Mouse (Mus musculus) E14TG2a.4 (cell line): ENCODE measurements around the gene Avil.
"Not testable (repeated sequence)": the region's sequence is repeated elsewhere in the genome, so short reads cannot be mapped to it uniquely, and the experiment has no call there.

Source experiments
- H3K27me3 ChIP-seq: 2 replicates; pipeline ENCODE4 v1.6.1; 2014; ENCODE audit warnings: low read length, control low read depth; ENCODE audit not compliant: insufficient read depth
- H3K36me3 ChIP-seq: 2 replicates; pipeline ENCODE4 v1.6.1; 2014; ENCODE audit warnings: low read length, control low read depth; ENCODE audit not compliant: insufficient read depth
- H3K4me1 ChIP-seq: replicated peaks from 2 replicates; pipeline ENCODE4 v1.6.1; 2014; ENCODE audit warnings: low read depth, low read length, control low read depth
- H3K4me3 ChIP-seq: replicated peaks from 2 replicates; pipeline ENCODE4 v1.5.1; 2014; ENCODE audit warnings: mild to moderate bottlenecking, low read length
- H3K9me3 ChIP-seq: 2 replicates; pipeline ENCODE4 v1.6.1; 2014; ENCODE audit warnings: low read length, control low read depth
- CTCF ChIP-seq: conservative IDR thresholded peaks from 2 replicates; pipeline ENCODE4 v1.5.1; 2014; ENCODE audit warnings: low read length
- NANOG ChIP-seq: IDR thresholded peaks from 2 replicates; pipeline ENCODE4 v1.6.1; 2014; ENCODE audit warnings: borderline replicate concordance, low read length, mixed read lengths
- POU5F1 ChIP-seq: IDR thresholded peaks from 2 replicates; pipeline ENCODE4 v1.6.1; 2014; ENCODE audit warnings: low read length, borderline replicate concordance

The Avil gene

DNA sequence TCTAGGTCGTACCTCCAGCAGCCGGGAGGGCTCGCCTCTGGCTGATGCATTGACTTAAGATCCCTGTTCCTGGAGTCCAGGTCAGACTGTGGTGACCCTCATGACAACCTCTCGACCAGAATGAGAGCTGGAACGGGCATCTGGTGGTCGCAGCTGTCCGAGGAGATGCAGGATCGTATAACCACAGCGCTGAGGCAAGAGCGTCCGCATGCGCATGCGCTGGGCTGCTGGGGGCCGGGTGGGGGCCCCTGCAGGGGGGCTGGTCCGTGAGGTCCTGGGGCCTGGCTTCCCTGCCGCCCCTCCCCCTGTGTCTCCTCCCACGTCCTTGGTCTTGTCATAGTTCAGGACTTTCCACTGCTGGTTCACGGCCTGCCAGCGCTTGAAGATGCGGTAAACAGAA is 56.0 kb downstream of the Avil start:
- Histone ChIP-seq H3K4me1 (peaks cover 59% of the 10 kb centered on the region), H3K4me3 (peak overlapping the region; percentile 23; the same call in 1 of the 2 replicates), H3K36me3 (peaks cover 42% of the 10 kb centered on the region), H3K9me3 (no peaks in the 10 kb centered on the region), H3K27me3 (peaks cover 17% of the 10 kb centered on the region)
- TF ChIP-seq NANOG (no peak), POU5F1 (no peak), CTCF (no peak)

DNA sequence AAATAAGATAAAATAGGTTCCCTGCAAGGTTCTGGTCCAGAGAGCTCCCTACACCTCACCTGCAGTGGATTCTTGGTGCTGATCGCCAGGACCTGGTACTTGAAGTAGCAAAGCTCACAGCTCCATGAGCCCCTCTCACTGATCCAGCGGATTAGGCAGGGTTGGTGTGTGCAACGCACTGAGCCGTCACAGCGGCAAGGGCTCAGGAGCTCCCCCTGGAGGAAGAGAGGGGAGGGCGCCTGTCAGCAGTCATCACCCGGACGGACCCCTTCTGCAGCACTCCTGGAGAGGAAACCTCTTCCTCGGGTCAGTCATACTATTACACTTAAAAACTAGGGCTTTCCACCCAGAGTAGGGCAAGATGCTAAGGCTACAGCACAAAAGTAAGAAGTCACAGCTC is 57.7 kb downstream of the Avil start:
- H3K27me3 ChIP-seq: peaks cover 13% of the 10 kb centered on the region
- peak overlapping the region; percentile 58 for H3K4me3 ChIP-seq
- peaks cover 73% of the 10 kb centered on the region for H3K4me1 ChIP-seq
- TF ChIP-seq CTCF (peak; percentile 97), NANOG (no peak)
- peaks cover 42% of the 10 kb centered on the region for H3K36me3 ChIP-seq
- H3K9me3 ChIP-seq: no peaks in the 10 kb centered on the region

DNA sequence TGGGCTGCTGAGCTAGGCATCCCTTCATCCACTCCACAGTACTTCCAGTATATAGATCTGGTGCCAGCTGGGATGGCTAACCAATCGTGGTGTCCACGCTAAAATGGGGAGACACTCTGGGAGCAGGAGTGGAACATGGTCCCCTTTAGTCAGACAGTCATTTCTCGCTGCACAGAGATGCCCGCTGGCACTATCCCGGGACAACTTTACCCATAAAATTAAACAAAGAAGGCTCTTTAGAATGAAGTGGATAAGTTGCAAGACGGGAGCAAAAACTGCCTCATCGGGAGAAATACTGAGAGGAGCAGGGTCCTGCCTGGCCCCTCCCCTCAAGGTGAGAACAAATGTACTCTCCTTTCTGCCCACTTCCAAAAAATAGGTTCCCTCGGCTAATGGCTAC is 58.2 kb downstream of the Avil start:
- Histone ChIP-seq H3K36me3 (peaks cover 42% of the 10 kb centered on the region), H3K4me1 (peaks cover 70% of the 10 kb centered on the region), H3K27me3 (peaks cover 13% of the 10 kb centered on the region), H3K9me3 (no peaks in the 10 kb centered on the region), H3K4me3 (peak overlapping the region; percentile 58)
- TF ChIP-seq POU5F1 (no peak), NANOG (no peak), CTCF (no peak)

DNA sequence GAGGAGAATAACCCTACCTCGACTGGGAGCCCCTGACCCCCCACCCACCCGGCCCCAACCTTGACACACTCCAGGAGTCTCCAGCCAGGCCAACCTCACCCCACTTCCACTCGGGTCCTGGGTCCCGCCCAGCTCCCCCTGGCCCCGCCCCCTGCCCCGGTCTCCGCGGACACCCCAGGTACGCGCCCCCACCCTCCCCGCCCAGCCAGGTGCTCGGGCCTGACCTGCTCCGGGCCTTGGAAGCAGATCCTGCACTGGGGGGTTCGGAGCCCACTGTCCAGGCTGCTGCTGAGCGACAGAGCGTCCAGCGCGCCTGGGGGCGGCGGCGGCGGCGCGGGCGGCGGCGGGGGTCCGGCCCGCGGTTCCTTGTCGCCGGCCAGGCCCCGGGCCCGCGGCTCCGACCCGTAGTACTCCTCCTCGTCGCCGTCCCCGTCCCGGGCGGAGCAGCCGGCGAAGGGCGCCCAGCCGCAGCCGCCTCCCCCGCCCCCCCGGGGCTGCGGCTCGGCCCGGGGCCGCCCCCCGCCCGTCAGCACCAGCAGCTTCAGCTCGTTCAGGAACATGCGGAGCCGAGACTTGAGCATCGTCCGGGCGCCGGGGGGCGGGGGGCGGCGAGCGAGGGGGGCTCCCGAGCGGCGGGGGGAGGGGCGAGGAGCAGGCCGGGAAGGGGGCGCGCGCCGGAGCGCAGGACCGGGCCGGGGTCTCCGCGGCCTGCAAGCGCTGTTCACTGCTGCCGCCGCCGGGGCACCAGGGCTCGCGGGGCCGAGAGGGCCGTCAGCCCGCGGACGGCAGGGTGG is 58.9 kb downstream of the Avil start:
- H3K36me3 ChIP-seq: peaks cover 39% of the 10 kb centered on the region
- H3K9me3 ChIP-seq: no peaks in the 10 kb centered on the region

DNA sequence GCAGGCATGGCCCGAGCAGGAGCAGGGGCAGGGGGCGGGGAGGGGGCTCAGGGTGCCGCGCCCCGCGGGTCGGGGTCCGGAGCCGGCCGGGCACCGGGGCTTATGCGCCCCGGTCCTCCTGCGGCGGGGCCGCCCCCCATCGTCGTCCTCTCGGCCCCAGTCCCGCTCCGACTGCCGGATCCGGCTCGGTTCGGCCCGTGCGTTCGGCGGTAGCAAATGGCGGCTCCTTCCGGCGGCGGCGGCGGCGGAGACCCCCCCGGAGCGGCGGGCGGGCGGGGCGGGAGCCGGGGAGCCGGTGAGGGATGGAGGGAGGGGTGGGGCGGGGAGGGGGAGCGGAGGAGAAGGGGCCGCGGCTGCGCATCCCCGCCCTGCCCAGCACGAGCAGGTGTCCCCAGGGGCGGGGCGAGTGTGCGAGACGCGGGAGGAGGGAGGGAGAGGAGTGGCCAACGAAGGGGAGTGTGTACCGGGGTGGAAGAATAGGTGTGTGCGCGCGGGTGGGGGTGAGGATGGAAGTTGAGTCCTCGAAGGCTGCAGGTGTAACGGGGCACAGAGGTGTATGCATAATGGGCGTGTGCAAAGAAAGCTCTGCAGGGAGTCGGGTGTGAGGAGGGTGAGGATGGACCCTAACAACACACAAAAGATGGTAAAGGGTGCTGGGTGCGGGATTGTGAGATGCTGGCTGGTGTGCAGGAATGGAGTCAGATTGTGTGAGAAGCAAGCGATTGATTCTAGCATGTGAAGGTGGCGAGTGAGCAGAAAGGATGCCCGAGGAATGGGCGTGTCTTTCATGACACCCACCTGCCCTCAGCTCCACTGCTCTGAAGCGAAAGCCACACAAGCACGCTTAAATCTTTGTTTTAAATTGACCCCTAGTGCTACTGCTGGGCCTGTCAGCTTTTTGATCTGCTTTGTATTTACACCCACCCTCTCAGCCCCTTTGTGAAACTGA is 59.7 kb downstream of the Avil start, which contains the start of gene March9:
TSS of gene March9 (minus strand) at position 217 of the 949 bp plus-strand sequence.
- peaks cover 13% of the 10 kb centered on the region for H3K27me3 ChIP-seq
- H3K9me3 ChIP-seq: no peaks in the 10 kb centered on the region
- H3K36me3 ChIP-seq: peaks cover 39% of the 10 kb centered on the region
- H3K4me3 ChIP-seq: peak within 1 kb of the TSS; percentile 85
- peaks cover 73% of the 10 kb centered on the region for H3K4me1 ChIP-seq
- TF ChIP-seq NANOG: no peak
- no peak for TF ChIP-seq CTCF
- no peak for TF ChIP-seq POU5F1

More for the DNA sequence above, 58.9 kb downstream of the Avil start:
- Histone ChIP-seq H3K4me3 (peak overlapping the region; percentile 85), H3K27me3 (peaks cover 13% of the 10 kb centered on the region), H3K4me1 (peaks cover 69% of the 10 kb centered on the region)
- TF ChIP-seq POU5F1 (no peak), NANOG (no peak), CTCF (no peak)

DNA sequence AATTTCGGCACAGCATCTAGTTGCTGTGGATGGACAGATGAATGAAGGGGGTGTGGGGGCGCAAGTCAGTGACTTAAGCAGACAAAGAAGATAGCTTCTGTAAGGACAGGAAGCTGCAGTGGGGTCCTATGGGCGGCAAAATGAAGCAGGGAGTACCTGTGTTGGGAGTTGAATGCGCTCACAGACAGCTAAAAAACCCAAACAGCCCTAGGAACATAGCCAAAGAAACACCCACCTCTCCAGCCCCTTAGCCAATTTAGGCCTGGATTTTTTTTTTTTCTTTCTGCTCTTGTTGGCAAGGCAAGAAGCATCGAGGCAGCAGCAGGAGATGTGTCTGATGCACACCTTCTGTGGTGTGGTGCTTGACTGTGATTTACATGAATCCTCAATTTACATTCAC is 60.6 kb downstream of the Avil start:
- Histone ChIP-seq H3K4me3 (peak overlapping the region; percentile 85), H3K27me3 (peaks cover 13% of the 10 kb centered on the region), H3K4me1 (peaks cover 74% of the 10 kb centered on the region), H3K36me3 (peaks cover 39% of the 10 kb centered on the region), H3K9me3 (no peaks in the 10 kb centered on the region)
- no peak for TF ChIP-seq CTCF
- TF ChIP-seq NANOG: no peak
- no peak for TF ChIP-seq POU5F1

DNA sequence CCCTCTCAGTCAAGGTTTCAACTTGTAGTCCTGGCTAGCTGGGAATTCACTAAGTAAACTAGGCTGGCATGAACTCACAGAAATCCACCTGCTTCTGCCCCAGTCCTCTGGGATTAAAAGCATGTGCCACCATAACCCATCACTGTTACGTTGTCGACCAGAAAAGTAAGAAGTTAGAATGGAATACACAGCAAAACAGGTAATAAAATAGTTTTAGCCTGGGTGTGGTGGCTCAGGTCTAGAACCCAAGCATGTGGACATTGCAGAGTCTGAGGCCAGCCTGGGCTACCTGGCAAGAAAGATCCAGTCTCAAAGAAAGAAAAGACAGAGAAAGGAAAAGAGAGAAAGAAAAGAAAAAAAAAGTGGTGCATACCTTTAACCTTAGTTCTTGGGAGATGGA is 61.0 kb downstream of the Avil start:
- Histone ChIP-seq H3K27me3 (peaks cover 13% of the 10 kb centered on the region), H3K36me3 (peaks cover 39% of the 10 kb centered on the region), H3K4me1 (peaks cover 74% of the 10 kb centered on the region), H3K9me3 (no peaks in the 10 kb centered on the region), H3K4me3 (no peak overlapping the region)
- TF ChIP-seq CTCF (no peak), POU5F1 (no peak), NANOG (no peak)

DNA sequence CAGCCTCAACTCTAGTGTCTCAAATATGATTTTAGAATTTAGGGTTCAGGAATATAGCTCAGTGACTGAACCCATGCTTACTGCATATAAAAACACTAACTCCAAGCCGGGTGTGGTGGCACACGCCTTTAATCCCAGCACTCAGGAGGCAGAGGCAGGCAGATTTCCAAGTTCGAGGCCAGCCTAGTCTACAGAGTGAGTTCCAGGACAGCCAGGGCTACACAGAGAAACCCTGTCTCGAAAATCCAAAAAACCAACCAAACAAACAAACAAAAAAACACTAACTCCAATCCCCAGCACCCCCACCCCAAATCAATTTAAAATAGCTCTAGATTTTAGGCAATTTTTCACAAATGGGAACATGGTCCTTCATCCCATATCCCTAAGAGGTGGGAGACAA is 61.6 kb downstream of the Avil start:
- H3K4me3 ChIP-seq, H3K9me3 ChIP-seq: not testable (repeated sequence)
- H3K27me3 ChIP-seq: peaks cover 13% of the 10 kb centered on the region
- H3K4me1 ChIP-seq: peaks cover 74% of the 10 kb centered on the region
- peaks cover 41% of the 10 kb centered on the region for H3K36me3 ChIP-seq
